Mouse (Mus musculus) liver, embryonic 14 days (tissue): ENCODE measurements around the gene Ppme1. TPM values are rescaled to one million over a fixed set of nuclear protein-coding genes. Genes with fewer than 3 reads are reported as not detected.

ENCODE experiments used
- polyA plus RNA-seq: library from polyadenylated mRNA; depleted of rRNA; stranded (reverse); fragments of >200 nt; gene quantifications from 2 replicates; pipeline ENCODE4 v1.2.3, GENCODE M21; 2012; rRNA removed

The Ppme1 gene
- 18.1 and 20.8 TPM in 2 replicates for polyA plus RNA-seq

GRCm38 (mm10) chr7:100371495-100372451 is at the start of gene Ppme1, which contains the start of gene C2cd3:
TSS of gene Ppme1 (minus strand) at chr7:100372307.
TSS of gene C2cd3 (plus strand) at chr7:100372233.

GRCm38 (mm10) chr7:100285383-100285782 is 86.7 kb downstream of the Ppme1 start, which contains the start of gene P4ha3:
TSS of gene P4ha3 (plus strand) at chr7:100285520.

Other genes with a start within 250 kb of the Ppme1 start
- gene Lipt2, start 213.0 kb downstream of the Ppme1 start, polyA plus RNA-seq: 2.7 and 3.0 TPM in 2 replicates
- 0.84 and 1.6 TPM in 2 replicates for gene Kcne3, start 195.8 kb downstream of the Ppme1 start, polyA plus RNA-seq
- 2.3 and 2.6 TPM in 2 replicates for gene Pgm2l1, start 144.9 kb downstream of the Ppme1 start, polyA plus RNA-seq
- 1.4 and 1.5 TPM in 2 replicates for gene P4ha3, start 86.8 kb downstream of the Ppme1 start, polyA plus RNA-seq
- 9.3 and 9.8 TPM in 2 replicates for gene C2cd3, start 74 bp downstream of the Ppme1 start, polyA plus RNA-seq
- gene Ucp3, start 100.7 kb upstream of the Ppme1 start, polyA plus RNA-seq: 0.02 TPM in 1 of 2 replicates, not detected in the other
- 267 and 321 TPM in 2 replicates for gene Ucp2, start 121.0 kb upstream of the Ppme1 start, polyA plus RNA-seq
- gene Dnajb13, start 142.7 kb upstream of the Ppme1 start, polyA plus RNA-seq: 0.50 and 0.53 TPM in 2 replicates
- 8.6 and 10.2 TPM in 2 replicates for gene Coa4, start 164.8 kb upstream of the Ppme1 start, polyA plus RNA-seq
- 25.8 and 28.6 TPM in 2 replicates for gene Rab6a, start 235.1 kb upstream of the Ppme1 start, polyA plus RNA-seq
- 22.2 and 24.7 TPM in 2 replicates for gene Mrpl48, start 236.0 kb upstream of the Ppme1 start, polyA plus RNA-seq